Mouse (Mus musculus) limb, embryonic 14.5 days (tissue): Measurements from ENCODE around the gene Nfatc4. TPM values are rescaled to one million over a fixed set of nuclear protein-coding genes. Genes with fewer than 3 reads are reported as not detected.

Experiments
- ATAC-seq: fragments of 200-750 bp; cut with Nextera tagmentation; 2 replicates; pipeline ENCODE4 v1.8.0; 2017; ENCODE audit warnings: low read depth, moderate number of reproducible peaks, moderate TSS enrichment; ENCODE audit not compliant: low FRiP score
- DNase-seq: peaks from one replicate; pipeline ENCODE4 v3.0.0-alpha.2; 2015; ENCODE audit warnings: low spot score
- H3K27ac ChIP-seq: fragments of 300-500 bp; sonication (generic); replicated peaks from 2 replicates; pipeline ENCODE4 v1.5.1; 2014; ENCODE audit warnings: low read depth, mild to moderate bottlenecking, low read length, moderate library complexity, mixed read lengths
- H3K27me3 ChIP-seq: fragments of 300-500 bp; sonication (generic); 2 replicates; pipeline ENCODE4 v1.6.1; 2014; ENCODE audit warnings: low read length, mixed read lengths; ENCODE audit not compliant: control insufficient read depth, insufficient read depth
- H3K36me3 ChIP-seq: fragments of 300-500 bp; sonication (generic); 2 replicates; pipeline ENCODE4 v1.6.1; 2014; ENCODE audit warnings: mild to moderate bottlenecking, low read length, moderate library complexity, mixed read lengths; ENCODE audit not compliant: control insufficient read depth, insufficient read depth
- H3K4me1 ChIP-seq: fragments of 300-500 bp; sonication (generic); 2 replicates; pipeline ENCODE4 v1.6.1; 2014; ENCODE audit warnings: antibody characterized with exemption, low read length, mixed read lengths; ENCODE audit not compliant: control insufficient read depth, insufficient read depth
- H3K4me2 ChIP-seq: fragments of 300-500 bp; sonication (generic); replicated peaks from 2 replicates; pipeline ENCODE4 v1.6.1; 2014; ENCODE audit warnings: low read depth, mild to moderate bottlenecking, low read length, moderate library complexity; ENCODE audit not compliant: severe bottlenecking
- H3K4me3 ChIP-seq: fragments of 300-500 bp; sonication (generic); replicated peaks from 2 replicates; pipeline ENCODE4 v1.5.1; 2014; ENCODE audit warnings: low read length
- H3K9ac ChIP-seq: fragments of 300-500 bp; sonication (generic); 2 replicates; pipeline ENCODE4 v1.6.1; 2014; ENCODE audit warnings: mild to moderate bottlenecking, low read depth, low read length, moderate library complexity; ENCODE audit not compliant: severe bottlenecking
- H3K9me3 ChIP-seq: fragments of 300-500 bp; sonication (generic); 2 replicates; pipeline ENCODE4 v1.6.1; 2016; ENCODE audit warnings: low read length; ENCODE audit not compliant: control insufficient read depth
- POLR2A ChIP-seq: fragments of 200-500 bp; IDR thresholded peaks from 2 replicates; pipeline ENCODE4 v1.8.0; 2012; ENCODE audit warnings: inconsistent platforms, mild to moderate bottlenecking, moderate library complexity, borderline replicate concordance; ENCODE audit not compliant: insufficient read depth, insufficient read length; ENCODE audit errors: extremely low read depth
- WGBS: fragments of 180-500 bp; shearing (Covaris S2); extraction: QIAGEN DNeasy Blood & Tissue Kit; methylation state at CpG from one replicate; pipeline ENCODE4 v1.1.7; 2014; 5-methylcytosine and 5-hydroxymethylcytosine counted together
- polyA plus RNA-seq, 2 experiments: library from polyadenylated mRNA; depleted of rRNA in 1 of 2; stranded (reverse) in 1 of 2; unstranded in 1 of 2; fragments of >200 nt; fragmentation: Nextera tagmentation in 1 of 2; extraction: Ambion mirVana in 1 of 2; gene quantifications; 2 replicates each; pipeline versions ENCODE4 v1.2.1 to v1.2.3; 2012 to 2014

Nfatc4 gene
- polyA plus RNA-seq, 2 experiments: 83.5 to 171 TPM

DNA sequence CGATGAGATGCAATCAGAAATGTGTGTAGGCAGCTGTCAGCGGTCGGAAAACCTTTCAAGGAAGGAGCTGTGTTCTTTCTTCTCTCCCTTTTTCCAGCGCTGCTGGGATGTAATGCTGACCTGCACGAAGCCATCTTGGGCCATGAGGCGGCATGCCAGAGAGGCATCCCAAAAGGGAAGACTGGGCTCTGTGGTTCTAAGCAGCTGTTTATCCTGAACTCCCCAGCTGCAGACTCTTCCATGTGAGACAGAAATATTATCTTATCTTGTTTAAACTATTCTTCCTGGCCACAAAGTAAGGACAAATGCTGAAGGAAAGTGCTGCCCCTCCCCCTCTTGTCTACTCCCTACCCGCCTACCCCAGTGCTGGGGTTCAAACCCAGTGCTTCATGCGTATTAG, 58.0 kb downstream of the Nfatc4 start:
- H3K27me3 ChIP-seq: no peaks in the 10 kb centered on the region
- no peak for TF ChIP-seq POLR2A
- H3K9me3 ChIP-seq: no peaks in the 10 kb centered on the region
- H3K4me2 ChIP-seq: no peak overlapping the region
- no peak overlapping the region for H3K27ac ChIP-seq
- H3K4me1 ChIP-seq: peaks cover 20% of the 10 kb centered on the region
- 86% methylated on average over 8 of the region's 8 CpGs for WGBS
- no peak overlapping the region for H3K4me3 ChIP-seq
- no peak overlapping the region for H3K9ac ChIP-seq
- no peaks in the 10 kb centered on the region for H3K36me3 ChIP-seq
- DNase-seq (no peak), ATAC-seq (no peak)

DNA sequence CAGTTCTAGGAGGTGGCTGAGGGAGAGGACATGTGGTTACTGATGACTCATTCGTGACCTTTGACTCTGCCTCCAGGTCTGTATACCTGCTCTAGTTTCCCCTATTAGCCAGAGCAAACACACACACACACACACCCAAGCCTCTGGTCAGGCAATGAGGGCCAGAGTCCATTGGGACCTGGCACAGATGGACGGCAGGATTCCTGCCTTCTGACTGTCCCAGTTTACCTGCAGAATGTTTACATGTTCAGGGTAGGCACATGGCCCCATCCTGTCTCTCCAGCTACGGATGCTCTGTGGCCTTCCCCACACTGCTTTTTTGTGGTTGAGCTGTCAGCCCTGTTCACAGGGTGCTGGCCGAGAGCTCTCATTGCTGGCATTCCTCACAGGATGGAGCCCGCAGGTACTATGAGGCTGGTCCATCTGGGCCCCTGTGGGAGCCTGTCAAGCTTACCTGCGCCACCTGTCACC, 59.3 kb downstream of the Nfatc4 start:
- Histone ChIP-seq H3K9ac (no peak overlapping the region), H3K27me3 (no peaks in the 10 kb centered on the region), H3K36me3 (peaks cover 12% of the 10 kb centered on the region), H3K9me3 (no peaks in the 10 kb centered on the region), H3K4me3 (no peak overlapping the region), H3K27ac (no peak overlapping the region), H3K4me1 (peaks cover 26% of the 10 kb centered on the region), H3K4me2 (no peak overlapping the region)
- TF ChIP-seq POLR2A: no peak
- ATAC-seq (no peak), DNase-seq (no peak)
- 56% methylated on average over 6 of the region's 6 CpGs for WGBS

DNA sequence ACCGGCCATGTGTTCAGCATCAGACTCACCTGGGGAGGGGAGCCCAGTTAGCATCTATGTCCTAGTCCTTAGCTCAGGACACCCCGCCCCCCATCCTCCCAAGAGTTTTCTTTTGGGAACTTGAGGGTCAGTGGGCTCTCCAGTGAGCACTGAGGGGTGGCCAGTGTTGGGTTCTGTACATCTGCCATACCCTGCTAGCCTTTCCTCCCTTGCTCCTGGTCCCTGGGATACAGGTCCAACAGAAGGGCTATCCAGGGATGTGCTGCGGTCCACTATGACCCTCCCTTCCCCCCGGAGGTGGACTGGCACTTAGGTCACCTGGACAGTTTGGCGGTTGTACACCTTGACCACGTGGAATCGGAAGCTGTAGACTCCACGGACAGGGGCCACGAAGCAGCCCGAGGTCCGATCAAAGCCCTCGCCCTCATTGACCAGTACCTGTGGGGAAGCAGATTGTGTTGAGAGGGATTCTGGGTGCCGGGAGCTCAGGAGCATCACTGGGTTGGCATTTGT, 60.3 kb downstream of the Nfatc4 start:
- Histone ChIP-seq H3K4me1 (peaks cover 19% of the 10 kb centered on the region), H3K9ac (no peak overlapping the region), H3K4me3 (no peak overlapping the region), H3K4me2 (no peak overlapping the region), H3K9me3 (no peaks in the 10 kb centered on the region), H3K27ac (no peak overlapping the region), H3K36me3 (peaks cover 22% of the 10 kb centered on the region), H3K27me3 (no peaks in the 10 kb centered on the region)
- 89% methylated on average over 13 of the region's 13 CpGs for WGBS
- ATAC-seq (no peak), DNase-seq (no peak)
- TF ChIP-seq POLR2A: no peak

Other genes starting within 250 kb of the Nfatc4 start
Only the 30 nearest of the 34 such genes appear.
- gene Psme2, start 232.0 kb upstream of the Nfatc4 start, polyA plus RNA-seq (2012; rRNA removed): 75.8 and 78.5 TPM in 2 replicates
- 239 and 245 TPM in 2 replicates for gene Psme2, start 232.0 kb upstream of the Nfatc4 start, polyA plus RNA-seq (2014; fragmentation: Nextera tagmentation; extraction: Ambion mirVana)
- 23.0 and 34.1 TPM in 2 replicates for gene Rnf31, start 231.4 kb upstream of the Nfatc4 start, polyA plus RNA-seq (2012; rRNA removed)
- 13.1 and 18.1 TPM in 2 replicates for gene Rnf31, start 231.4 kb upstream of the Nfatc4 start, polyA plus RNA-seq (2014; fragmentation: Nextera tagmentation; extraction: Ambion mirVana)
- gene Irf9, start 219.6 kb upstream of the Nfatc4 start, polyA plus RNA-seq (2012; rRNA removed): 21.0 and 26.4 TPM in 2 replicates
- 9.8 and 11.3 TPM in 2 replicates for gene Irf9, start 219.6 kb upstream of the Nfatc4 start, polyA plus RNA-seq (2014; fragmentation: Nextera tagmentation; extraction: Ambion mirVana)
- 8.9 and 9.6 TPM in 2 replicates for gene Rec8, start 205.1 kb upstream of the Nfatc4 start, polyA plus RNA-seq (2012; rRNA removed)
- gene Rec8, start 205.1 kb upstream of the Nfatc4 start, polyA plus RNA-seq (2014; fragmentation: Nextera tagmentation; extraction: Ambion mirVana): 2.4 and 2.8 TPM in 2 replicates
- gene Ipo4, start 187.2 kb upstream of the Nfatc4 start, polyA plus RNA-seq (2012; rRNA removed): 185 and 239 TPM in 2 replicates
- gene Ipo4, start 187.2 kb upstream of the Nfatc4 start, polyA plus RNA-seq (2014; fragmentation: Nextera tagmentation; extraction: Ambion mirVana): 131 and 133 TPM in 2 replicates
- gene Gm49378, start 185.2 kb upstream of the Nfatc4 start, polyA plus RNA-seq (2012; rRNA removed): 6.8 and 12.2 TPM in 2 replicates
- 1.5 and 3.7 TPM in 2 replicates for gene Gm49378, start 185.2 kb upstream of the Nfatc4 start, polyA plus RNA-seq (2014; fragmentation: Nextera tagmentation; extraction: Ambion mirVana)
- gene Tm9sf1, start 179.3 kb upstream of the Nfatc4 start, polyA plus RNA-seq (2012; rRNA removed): 92.3 and 128 TPM in 2 replicates
- gene Tm9sf1, start 179.3 kb upstream of the Nfatc4 start, polyA plus RNA-seq (2014; fragmentation: Nextera tagmentation; extraction: Ambion mirVana): 111 and 116 TPM in 2 replicates
- gene Tssk4, start 173.0 kb upstream of the Nfatc4 start, polyA plus RNA-seq (2012; rRNA removed): 2.9 and 3.3 TPM in 2 replicates
- 1.2 and 1.4 TPM in 2 replicates for gene Tssk4, start 173.0 kb upstream of the Nfatc4 start, polyA plus RNA-seq (2014; fragmentation: Nextera tagmentation; extraction: Ambion mirVana)
- gene Mdp1, start 162.6 kb upstream of the Nfatc4 start, polyA plus RNA-seq (2012; rRNA removed): 47.4 and 49.7 TPM in 2 replicates
- gene Mdp1, start 162.6 kb upstream of the Nfatc4 start, polyA plus RNA-seq (2014; fragmentation: Nextera tagmentation; extraction: Ambion mirVana): 53.7 and 59.1 TPM in 2 replicates
- 51.1 and 53.6 TPM in 2 replicates for gene Gmpr2, start 151.2 kb upstream of the Nfatc4 start, polyA plus RNA-seq (2012; rRNA removed)
- 53.1 and 68.5 TPM in 2 replicates for gene Gmpr2, start 151.2 kb upstream of the Nfatc4 start, polyA plus RNA-seq (2014; fragmentation: Nextera tagmentation; extraction: Ambion mirVana)
- 347 and 416 TPM in 2 replicates for gene Nedd8, start 151.0 kb upstream of the Nfatc4 start, polyA plus RNA-seq (2012; rRNA removed)
- 567 and 583 TPM in 2 replicates for gene Nedd8, start 151.0 kb upstream of the Nfatc4 start, polyA plus RNA-seq (2014; fragmentation: Nextera tagmentation; extraction: Ambion mirVana)
- gene Tinf2, start 141.3 kb upstream of the Nfatc4 start, polyA plus RNA-seq (2012; rRNA removed): 35.9 and 38.4 TPM in 2 replicates
- gene Tinf2, start 141.3 kb upstream of the Nfatc4 start, polyA plus RNA-seq (2014; fragmentation: Nextera tagmentation; extraction: Ambion mirVana): 34.2 and 40.1 TPM in 2 replicates
- gene Tgm1, start 109.2 kb upstream of the Nfatc4 start, polyA plus RNA-seq (2012; rRNA removed): 15.0 and 17.7 TPM in 2 replicates
- 17.0 and 21.2 TPM in 2 replicates for gene Tgm1, start 109.2 kb upstream of the Nfatc4 start, polyA plus RNA-seq (2014; fragmentation: Nextera tagmentation; extraction: Ambion mirVana)
- 41.7 and 53.5 TPM in 2 replicates for gene Rabggta, start 100.9 kb upstream of the Nfatc4 start, polyA plus RNA-seq (2012; rRNA removed)
- gene Rabggta, start 100.9 kb upstream of the Nfatc4 start, polyA plus RNA-seq (2014; fragmentation: Nextera tagmentation; extraction: Ambion mirVana): 20.4 and 23.0 TPM in 2 replicates
- gene Dhrs1, start 77.5 kb upstream of the Nfatc4 start, polyA plus RNA-seq (2012; rRNA removed): 88.3 and 109 TPM in 2 replicates
- gene Dhrs1, start 77.5 kb upstream of the Nfatc4 start, polyA plus RNA-seq (2014; fragmentation: Nextera tagmentation; extraction: Ambion mirVana): 82.0 and 89.7 TPM in 2 replicates
- 23.5 and 30.5 TPM in 2 replicates for gene Nop9, start 77.5 kb upstream of the Nfatc4 start, polyA plus RNA-seq (2012; rRNA removed)
- 37.6 and 38.1 TPM in 2 replicates for gene Nop9, start 77.5 kb upstream of the Nfatc4 start, polyA plus RNA-seq (2014; fragmentation: Nextera tagmentation; extraction: Ambion mirVana)
- 2.1 and 2.6 TPM in 2 replicates for gene Cideb, start 64.7 kb upstream of the Nfatc4 start, polyA plus RNA-seq (2012; rRNA removed)
- gene Cideb, start 64.7 kb upstream of the Nfatc4 start, polyA plus RNA-seq (2014; fragmentation: Nextera tagmentation; extraction: Ambion mirVana): 0.41 and 0.46 TPM in 2 replicates
- 0.44 and 0.65 TPM in 2 replicates for gene Ltb4r2, start 61.7 kb upstream of the Nfatc4 start, polyA plus RNA-seq (2012; rRNA removed)
- gene Ltb4r2, start 61.7 kb upstream of the Nfatc4 start, polyA plus RNA-seq (2014; fragmentation: Nextera tagmentation; extraction: Ambion mirVana): 0.61 and 0.74 TPM in 2 replicates
- 1.1 and 1.2 TPM in 2 replicates for gene Ltb4r1, start 57.2 kb upstream of the Nfatc4 start, polyA plus RNA-seq (2012; rRNA removed)
- 0.33 and 0.78 TPM in 2 replicates for gene Ltb4r1, start 57.2 kb upstream of the Nfatc4 start, polyA plus RNA-seq (2014; fragmentation: Nextera tagmentation; extraction: Ambion mirVana)
- gene Adcy4, start 39.0 kb upstream of the Nfatc4 start, polyA plus RNA-seq (2012; rRNA removed): 32.4 and 35.0 TPM in 2 replicates
- 16.8 and 17.8 TPM in 2 replicates for gene Adcy4, start 39.0 kb upstream of the Nfatc4 start, polyA plus RNA-seq (2014; fragmentation: Nextera tagmentation; extraction: Ambion mirVana)
- 35.9 and 41.4 TPM in 2 replicates for gene Ripk3, start 34.3 kb upstream of the Nfatc4 start, polyA plus RNA-seq (2012; rRNA removed)
- 30.5 and 37.6 TPM in 2 replicates for gene Ripk3, start 34.3 kb upstream of the Nfatc4 start, polyA plus RNA-seq (2014; fragmentation: Nextera tagmentation; extraction: Ambion mirVana)
- gene Nynrin, start 30.9 kb downstream of the Nfatc4 start, polyA plus RNA-seq (2012; rRNA removed): 41.0 and 49.5 TPM in 2 replicates
- 20.6 and 23.6 TPM in 2 replicates for gene Nynrin, start 30.9 kb downstream of the Nfatc4 start, polyA plus RNA-seq (2014; fragmentation: Nextera tagmentation; extraction: Ambion mirVana)
- gene Cbln3, start 61.2 kb downstream of the Nfatc4 start, polyA plus RNA-seq (2012; rRNA removed): 1.0 and 1.3 TPM in 2 replicates
- 0.25 and 0.54 TPM in 2 replicates for gene Cbln3, start 61.2 kb downstream of the Nfatc4 start, polyA plus RNA-seq (2014; fragmentation: Nextera tagmentation; extraction: Ambion mirVana)
- 28.3 and 29.5 TPM in 2 replicates for gene Khnyn, start 61.8 kb downstream of the Nfatc4 start, polyA plus RNA-seq (2012; rRNA removed)
- 10.2 and 12.2 TPM in 2 replicates for gene Khnyn, start 61.8 kb downstream of the Nfatc4 start, polyA plus RNA-seq (2014; fragmentation: Nextera tagmentation; extraction: Ambion mirVana)
- 80.2 and 84.4 TPM in 2 replicates for gene Sdr39u1, start 77.1 kb downstream of the Nfatc4 start, polyA plus RNA-seq (2012; rRNA removed)
- gene Sdr39u1, start 77.1 kb downstream of the Nfatc4 start, polyA plus RNA-seq (2014; fragmentation: Nextera tagmentation; extraction: Ambion mirVana): 81.0 and 91.6 TPM in 2 replicates
- gene Cma1, start 121.5 kb downstream of the Nfatc4 start, polyA plus RNA-seq (2012; rRNA removed): 65.4 and 75.4 TPM in 2 replicates
- 127 and 211 TPM in 2 replicates for gene Cma1, start 121.5 kb downstream of the Nfatc4 start, polyA plus RNA-seq (2014; fragmentation: Nextera tagmentation; extraction: Ambion mirVana)
- gene Cma2, start 127.8 kb downstream of the Nfatc4 start, polyA plus RNA-seq (2012; rRNA removed): 0.39 TPM in 1 of 2 replicates, not detected in the other
- gene Cma2, start 127.8 kb downstream of the Nfatc4 start, polyA plus RNA-seq (2014; fragmentation: Nextera tagmentation; extraction: Ambion mirVana): 0.23 and 0.50 TPM in 2 replicates
- gene Mcpt1, start 194.8 kb downstream of the Nfatc4 start, polyA plus RNA-seq (2012; rRNA removed): 0.48 and 0.49 TPM in 2 replicates
- 0.19 and 0.37 TPM in 2 replicates for gene Mcpt1, start 194.8 kb downstream of the Nfatc4 start, polyA plus RNA-seq (2014; fragmentation: Nextera tagmentation; extraction: Ambion mirVana)
- gene Mcpt9, start 207.4 kb downstream of the Nfatc4 start, polyA plus RNA-seq (2012; rRNA removed): not detected in 2 replicates
- gene Mcpt9, start 207.4 kb downstream of the Nfatc4 start, polyA plus RNA-seq (2014; fragmentation: Nextera tagmentation; extraction: Ambion mirVana): not detected in 2 replicates
- gene Mcpt2, start 218.9 kb downstream of the Nfatc4 start, polyA plus RNA-seq (2012; rRNA removed): 0.74 and 0.92 TPM in 2 replicates
- 0.51 and 0.83 TPM in 2 replicates for gene Mcpt2, start 218.9 kb downstream of the Nfatc4 start, polyA plus RNA-seq (2014; fragmentation: Nextera tagmentation; extraction: Ambion mirVana)